Mouse (Mus musculus) hindbrain, postnatal 0 days (tissue): ENCODE results near the gene D10Jhu81e. TPM values are rescaled to one million over a fixed set of nuclear protein-coding genes. Genes with fewer than 3 reads are reported as not detected.

Experiments
- ATAC-seq: fragments of 200-750 bp; cut with Nextera tagmentation; 2 replicates; pipeline ENCODE4 v1.8.0; 2017; ENCODE audit warnings: mild to moderate bottlenecking, moderate TSS enrichment, moderate library complexity
- DNase-seq: peaks from one replicate; pipeline ENCODE4 v3.0.0-alpha.2; 2015; ENCODE audit warnings: low spot score
- H3K27ac ChIP-seq: fragments of 300-500 bp; sonication (generic); 2 replicates; pipeline ENCODE4 v1.5.1; 2014; ENCODE audit warnings: mild to moderate bottlenecking
- H3K27me3 ChIP-seq: fragments of 300-500 bp; sonication (generic); 2 replicates; pipeline ENCODE4 v1.6.1; 2014; ENCODE audit warnings: low read length, mixed read lengths; ENCODE audit not compliant: insufficient read depth
- H3K36me3 ChIP-seq: fragments of 300-500 bp; sonication (generic); 2 replicates; pipeline ENCODE4 v1.6.1; 2014; ENCODE audit warnings: low read length, mixed read lengths; ENCODE audit not compliant: insufficient read depth
- H3K4me1 ChIP-seq: fragments of 300-500 bp; sonication (generic); 2 replicates; pipeline ENCODE4 v1.6.1; 2014; ENCODE audit warnings: antibody characterized with exemption, low read length, mixed read lengths; ENCODE audit not compliant: insufficient read depth
- H3K4me2 ChIP-seq: fragments of 300-500 bp; sonication (generic); 2 replicates; pipeline ENCODE4 v1.6.1; 2014; ENCODE audit warnings: low read depth, mild to moderate bottlenecking, low read length, moderate library complexity, mixed read lengths
- H3K4me3 ChIP-seq: fragments of 300-500 bp; sonication (generic); 2 replicates; pipeline ENCODE4 v1.5.1; 2014; ENCODE audit warnings: low read length
- H3K9ac ChIP-seq: fragments of 300-500 bp; sonication (generic); replicated peaks from 2 replicates; pipeline ENCODE4 v1.6.1; 2014; ENCODE audit warnings: mild to moderate bottlenecking, low read length, moderate library complexity, mixed read lengths
- H3K9me3 ChIP-seq: fragments of 300-500 bp; sonication (generic); 2 replicates; pipeline ENCODE4 v1.6.1; 2016; ENCODE audit warnings: low read length, mixed read lengths
- CTCF ChIP-seq: IDR thresholded peaks from 2 replicates; pipeline ENCODE4 v1.5.1; 2016; ENCODE audit warnings: antibody characterized with exemption, control low read depth, low read depth
- WGBS: fragments of 180-500 bp; shearing (Covaris S2); extraction: QIAGEN DNeasy Blood & Tissue Kit; methylation state at CpG from one replicate; pipeline ENCODE4 v1.1.7; 2014; 5-methylcytosine and 5-hydroxymethylcytosine counted together
- polyA plus RNA-seq: library from polyadenylated mRNA; unstranded; fragments of >200 nt; fragmentation: Nextera tagmentation; extraction: Ambion mirVana; gene quantifications from 2 replicates; pipeline ENCODE4 v1.2.1, GENCODE M21; 2015
- total RNA-seq: library from RNA; depleted of rRNA; stranded (reverse); fragments of >200 nt; gene quantifications from 2 replicates; pipeline ENCODE4 v1.2.3, GENCODE M21; 2014; rRNA removed

Gene D10Jhu81e
- total and polyA plus RNA-seq, 2 experiments from 2014 or later: 32.2 to 110 TPM

- TF ChIP-seq CTCF: no peak
- H3K27ac ChIP-seq: no peak overlapping the region
- no peak for DNase-seq
- no peaks in the 10 kb centered on the region for H3K36me3 ChIP-seq
- H3K4me3 ChIP-seq: no peak overlapping the region
- H3K9me3 ChIP-seq: no peaks in the 10 kb centered on the region
- no peak overlapping the region for H3K4me2 ChIP-seq
- no peak for ATAC-seq
- H3K4me1 ChIP-seq: no peaks in the 10 kb centered on the region
- H3K27me3 ChIP-seq: no peaks in the 10 kb centered on the region
- 92% methylated on average over 4 of the region's 4 CpGs for WGBS
- no peak overlapping the region for H3K9ac ChIP-seq
Observed at GRCm38 (mm10) chr10:78119422-78119821, 50.2 kb downstream of the D10Jhu81e start.

GRCm38 (mm10) chr10:78115153-78115552 is 54.4 kb downstream of the D10Jhu81e start:
- Histone ChIP-seq H3K27ac (no peak overlapping the region), H3K27me3 (no peaks in the 10 kb centered on the region), H3K36me3 (no peaks in the 10 kb centered on the region), H3K4me1 (no peaks in the 10 kb centered on the region), H3K9ac (no peak overlapping the region), H3K4me3 (no peak overlapping the region), H3K4me2 (no peak overlapping the region), H3K9me3 (no peaks in the 10 kb centered on the region)
- WGBS: 78% methylated on average over 2 of the region's 2 CpGs
- no peak for TF ChIP-seq CTCF
- no peak for DNase-seq
- ATAC-seq: no peak

GRCm38 (mm10) chr10:78114521-78115092 is 55.0 kb downstream of the D10Jhu81e start:
- H3K36me3 ChIP-seq: no peaks in the 10 kb centered on the region
- no peak overlapping the region for H3K9ac ChIP-seq
- ATAC-seq (no peak), DNase-seq (no peak)
- H3K4me1 ChIP-seq: no peaks in the 10 kb centered on the region
- WGBS: 58% methylated on average over 4 of the region's 4 CpGs
- no peaks in the 10 kb centered on the region for H3K27me3 ChIP-seq
- no peaks in the 10 kb centered on the region for H3K9me3 ChIP-seq
- no peak overlapping the region for H3K4me3 ChIP-seq
- no peak for TF ChIP-seq CTCF
- H3K4me2 ChIP-seq: no peak overlapping the region
- H3K27ac ChIP-seq: no peak overlapping the region

Other genes starting within 250 kb of the D10Jhu81e start
- 6.5 and 9.1 TPM in 2 replicates for gene Trpm2, start 199.2 kb downstream of the D10Jhu81e start, total RNA-seq
- 4.6 and 6.8 TPM in 2 replicates for gene Trpm2, start 199.2 kb downstream of the D10Jhu81e start, polyA plus RNA-seq
- gene 1810043G02Rik, start 191.3 kb downstream of the D10Jhu81e start, total RNA-seq: 72.0 and 75.7 TPM in 2 replicates
- gene 1810043G02Rik, start 191.3 kb downstream of the D10Jhu81e start, polyA plus RNA-seq: 58.5 and 60.4 TPM in 2 replicates
- gene Pfkl, start 159.7 kb downstream of the D10Jhu81e start, total RNA-seq: 183 and 208 TPM in 2 replicates
- gene Pfkl, start 159.7 kb downstream of the D10Jhu81e start, polyA plus RNA-seq: 96.5 and 101 TPM in 2 replicates
- 0.63 TPM in 1 of 2 replicates, not detected in the other for gene Dnmt3l, start 127.8 kb downstream of the D10Jhu81e start, total RNA-seq
- gene Dnmt3l, start 127.8 kb downstream of the D10Jhu81e start, polyA plus RNA-seq: 0.13 and 0.44 TPM in 2 replicates
- 0.14 and 0.99 TPM in 2 replicates for gene Aire, start 126.2 kb downstream of the D10Jhu81e start, total RNA-seq
- gene Aire, start 126.2 kb downstream of the D10Jhu81e start, polyA plus RNA-seq: 0.05 and 0.30 TPM in 2 replicates
- gene Icosl, start 100.5 kb downstream of the D10Jhu81e start, total RNA-seq: 5.1 and 5.3 TPM in 2 replicates
- gene Icosl, start 100.5 kb downstream of the D10Jhu81e start, polyA plus RNA-seq: 1.7 and 1.8 TPM in 2 replicates
- gene Pwp2, start 15.4 kb upstream of the D10Jhu81e start, total RNA-seq: 18.5 and 22.4 TPM in 2 replicates
- 11.3 and 11.7 TPM in 2 replicates for gene Pwp2, start 15.4 kb upstream of the D10Jhu81e start, polyA plus RNA-seq
- gene Trappc10, start 74.9 kb upstream of the D10Jhu81e start, total RNA-seq: 87.2 and 96.9 TPM in 2 replicates
- gene Trappc10, start 74.9 kb upstream of the D10Jhu81e start, polyA plus RNA-seq: 40.3 and 42.2 TPM in 2 replicates
- 123 and 158 TPM in 2 replicates for gene Agpat3, start 182.7 kb upstream of the D10Jhu81e start, total RNA-seq
- gene Agpat3, start 182.7 kb upstream of the D10Jhu81e start, polyA plus RNA-seq: 115 and 117 TPM in 2 replicates
- gene Rrp1, start 243.3 kb upstream of the D10Jhu81e start, total RNA-seq: 176 and 179 TPM in 2 replicates
- gene Rrp1, start 243.3 kb upstream of the D10Jhu81e start, polyA plus RNA-seq: 429 and 435 TPM in 2 replicates